Mouse (Mus musculus) frontal cortex, adult (tissue): Measurements from ENCODE around the gene Zdhhc7.

Source experiments
- ATAC-seq: cut with Nextera tagmentation; 2 replicates; pipeline ENCODE4 v1.9.2; 2017; ENCODE audit warnings: mild to moderate bottlenecking, moderate library complexity, mixed read lengths; ENCODE audit not compliant: low TSS enrichment

Gene Zdhhc7

DNA sequence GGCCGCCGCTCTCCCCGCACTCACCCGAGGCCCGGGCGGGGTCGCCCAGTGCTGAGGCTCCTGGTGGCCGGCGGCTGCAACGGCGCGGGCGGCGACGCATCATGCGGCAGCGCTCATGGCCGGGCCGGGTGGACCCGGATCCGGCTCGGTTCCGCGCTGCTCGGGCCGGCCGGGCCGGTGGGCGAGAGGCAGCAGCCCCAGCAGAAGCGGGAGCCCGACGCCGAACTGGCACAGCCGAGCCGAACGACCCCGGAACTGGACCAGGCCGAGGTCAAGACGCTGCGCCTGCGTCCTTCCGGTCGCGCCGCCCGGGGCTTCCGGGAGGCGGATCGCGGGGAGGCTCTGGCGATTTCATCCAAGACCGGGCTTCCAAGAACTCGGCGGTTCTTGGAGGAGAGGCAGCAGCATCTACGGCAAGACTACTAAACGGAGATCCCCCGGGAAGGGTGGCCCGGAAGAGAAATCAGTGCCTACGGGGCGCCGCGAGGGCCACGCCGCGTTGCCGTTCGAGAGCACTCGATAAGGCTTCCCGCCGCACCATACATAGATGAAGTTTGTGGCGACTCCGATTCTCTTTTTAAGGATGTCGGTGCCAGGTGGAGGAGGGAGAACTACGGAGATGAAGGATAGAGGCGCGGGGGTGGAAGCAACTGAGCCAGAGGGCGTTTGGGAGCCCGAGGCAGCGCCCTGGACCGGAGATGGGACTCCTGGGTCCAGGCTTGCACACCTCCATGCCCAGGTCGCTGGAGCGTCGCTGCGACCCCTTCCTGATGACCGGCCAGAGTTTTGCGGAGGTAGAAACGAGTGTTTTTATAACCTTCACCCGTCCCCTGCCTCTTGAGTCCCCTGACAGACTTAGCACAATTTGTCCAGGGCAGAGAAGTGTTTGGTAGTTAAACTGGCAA lies at the start of gene Zdhhc7:
Zdhhc7 (minus strand) TSS at position 415 of the 905 bp plus-strand sequence.
- ATAC-seq: peak; percentile 89

- ATAC-seq: no peak
Measured at GRCm38 (mm10) chr8:120150028-120150427, 48.7 kb upstream of the Zdhhc7 start.

DNA sequence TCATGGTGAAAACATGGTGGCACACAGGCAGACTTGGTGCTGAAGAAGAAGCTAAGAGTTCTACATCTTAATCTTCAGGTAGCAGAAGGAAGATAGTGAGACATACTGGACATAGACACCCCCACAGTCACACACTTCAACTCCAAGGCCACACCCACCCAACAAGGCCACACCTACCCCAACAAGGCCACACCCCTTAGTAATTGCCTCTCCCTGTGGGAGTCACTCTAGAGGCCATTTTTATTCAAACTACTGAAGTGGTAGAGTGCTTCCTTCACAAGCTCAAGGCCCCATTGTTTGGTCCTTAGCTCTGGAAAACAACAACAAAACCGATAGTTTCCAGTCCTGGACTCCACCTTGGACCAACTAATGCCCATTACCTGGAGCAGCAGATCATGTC lies 44.8 kb upstream of the Zdhhc7 start:
- no peak for ATAC-seq

GRCm38 (mm10) chr8:120144652-120145301 lies 43.5 kb upstream of the Zdhhc7 start:
- ATAC-seq: peak; percentile 66

DNA sequence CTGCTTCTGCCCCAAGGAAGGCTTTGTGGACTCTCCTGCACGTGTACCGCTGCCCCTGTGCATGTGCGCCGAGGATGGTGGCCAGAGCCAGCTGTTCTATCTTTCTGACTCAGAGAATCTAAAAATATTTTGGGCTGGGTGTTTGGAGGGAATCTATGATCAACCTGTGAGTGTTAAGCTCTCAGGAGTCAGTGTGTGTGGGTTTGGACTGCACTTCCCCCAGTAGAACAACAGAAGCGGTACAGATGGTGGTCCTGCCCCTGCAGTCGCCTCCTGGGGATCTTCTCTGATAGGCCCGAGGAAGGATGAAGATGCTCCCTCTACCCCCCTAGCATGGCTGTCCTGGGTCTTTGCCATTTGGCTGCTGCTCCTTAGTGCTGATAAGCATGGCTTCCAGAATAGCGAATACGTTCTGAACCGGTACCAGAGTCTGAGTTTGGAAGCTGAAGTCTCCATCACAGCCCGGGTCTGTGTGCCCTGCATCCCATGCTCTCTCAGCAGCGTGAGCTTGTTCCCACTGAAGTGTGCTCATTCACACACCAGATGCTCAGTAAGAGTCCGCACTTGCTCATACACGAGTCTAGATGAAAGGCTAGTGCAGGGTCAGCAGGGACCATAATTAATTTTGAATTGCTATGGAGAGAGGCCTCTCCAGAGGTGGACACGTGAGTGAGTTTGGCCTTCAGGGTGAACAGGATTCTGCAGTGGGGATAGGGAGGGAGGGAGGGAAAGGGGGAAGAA lies 42.8 kb upstream of the Zdhhc7 start:
- peak; percentile 57 for ATAC-seq

- ATAC-seq: no peak
Measured at GRCm38 (mm10) chr8:120140769-120141168, 39.5 kb upstream of the Zdhhc7 start.

- ATAC-seq: no peak
Measured at GRCm38 (mm10) chr8:120138958-120139357, 37.7 kb upstream of the Zdhhc7 start.

GRCm38 (mm10) chr8:120136618-120137017 lies 35.3 kb upstream of the Zdhhc7 start:
- peak; percentile 87 for ATAC-seq

- ATAC-seq: no peak
Measured at GRCm38 (mm10) chr8:120135687-120136086, 34.4 kb upstream of the Zdhhc7 start.

GRCm38 (mm10) chr8:120133169-120133568 lies 31.9 kb upstream of the Zdhhc7 start:
- no peak for ATAC-seq

DNA sequence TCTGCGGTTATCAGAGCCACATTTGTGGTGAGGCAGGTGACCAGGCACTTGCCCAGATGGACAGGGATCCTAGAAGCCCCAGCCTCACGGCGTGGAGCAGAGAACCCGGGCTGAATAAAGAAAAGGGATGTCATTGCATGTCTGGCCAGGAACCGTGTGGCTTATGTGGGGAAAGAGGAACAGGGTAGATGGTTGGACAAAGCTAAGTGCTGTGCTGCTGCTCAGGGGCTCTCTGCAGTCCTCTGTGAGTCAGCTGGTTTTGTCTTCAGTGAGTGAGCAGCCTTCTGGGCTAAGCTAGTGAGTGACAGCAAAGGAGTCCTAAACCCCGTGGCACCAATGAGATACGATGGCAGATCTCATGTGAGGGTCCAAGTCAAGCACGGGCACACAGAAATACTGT lies 29.9 kb upstream of the Zdhhc7 start:
- ATAC-seq: no peak

DNA sequence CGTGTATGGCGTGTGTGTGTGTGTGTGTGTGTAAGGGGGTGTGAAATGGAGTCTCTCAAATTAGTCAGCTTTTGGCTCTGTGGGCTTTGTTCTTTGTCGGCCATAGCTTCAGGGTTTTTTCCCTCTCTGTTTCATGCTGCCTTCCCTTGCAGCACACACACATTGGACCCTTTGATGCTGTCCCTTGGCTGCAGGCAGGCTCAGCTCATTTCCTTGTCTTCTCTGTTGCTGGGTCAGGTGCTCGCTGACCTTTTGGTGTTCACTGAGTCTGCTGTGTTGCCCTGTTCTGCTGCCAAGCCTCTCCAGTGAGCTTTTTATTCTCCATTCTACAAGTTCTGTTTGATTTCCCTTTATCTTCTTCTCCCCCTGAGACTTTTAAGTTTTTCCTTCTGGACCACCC lies 28.3 kb upstream of the Zdhhc7 start:
- ATAC-seq: no peak

DNA sequence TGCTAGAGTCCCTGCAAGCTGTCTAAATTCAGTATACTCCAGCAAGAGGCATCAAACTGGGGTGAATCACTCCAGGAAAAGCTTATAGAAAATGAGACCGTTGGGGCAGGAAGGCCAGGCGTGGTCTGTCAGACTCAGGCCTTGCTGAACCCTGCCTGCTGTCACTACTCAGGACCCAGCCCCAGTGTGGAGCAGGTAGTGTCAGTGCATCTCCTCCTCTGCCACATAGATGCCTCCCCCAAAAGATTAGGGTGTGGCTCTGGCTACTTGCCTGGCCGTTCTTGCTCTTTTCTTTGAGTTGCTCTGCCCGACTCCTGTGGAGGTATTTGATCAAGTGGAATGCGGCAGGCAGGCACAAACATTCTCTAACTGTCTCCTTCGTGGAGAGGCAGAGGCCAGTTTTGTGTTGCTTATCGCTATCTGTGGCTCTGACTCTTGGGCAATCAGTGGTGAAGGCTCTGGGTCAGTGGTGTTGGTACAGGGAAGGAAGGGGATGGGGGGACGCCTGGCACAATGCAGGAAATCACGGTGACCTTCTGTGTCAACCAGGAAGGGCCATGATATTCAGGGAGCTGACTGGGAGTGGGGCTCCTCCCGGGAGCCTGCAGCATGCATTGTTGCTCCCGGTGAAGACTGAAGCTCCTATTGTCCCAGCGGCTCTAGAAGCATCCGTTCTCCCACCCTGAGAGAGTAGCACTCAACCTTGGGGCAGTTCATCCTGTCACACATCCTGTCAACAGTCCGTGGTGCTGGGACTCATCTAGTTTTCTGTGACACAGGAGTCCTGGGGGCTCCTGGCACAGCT lies 25.3 kb upstream of the Zdhhc7 start:
- ATAC-seq: no peak

DNA sequence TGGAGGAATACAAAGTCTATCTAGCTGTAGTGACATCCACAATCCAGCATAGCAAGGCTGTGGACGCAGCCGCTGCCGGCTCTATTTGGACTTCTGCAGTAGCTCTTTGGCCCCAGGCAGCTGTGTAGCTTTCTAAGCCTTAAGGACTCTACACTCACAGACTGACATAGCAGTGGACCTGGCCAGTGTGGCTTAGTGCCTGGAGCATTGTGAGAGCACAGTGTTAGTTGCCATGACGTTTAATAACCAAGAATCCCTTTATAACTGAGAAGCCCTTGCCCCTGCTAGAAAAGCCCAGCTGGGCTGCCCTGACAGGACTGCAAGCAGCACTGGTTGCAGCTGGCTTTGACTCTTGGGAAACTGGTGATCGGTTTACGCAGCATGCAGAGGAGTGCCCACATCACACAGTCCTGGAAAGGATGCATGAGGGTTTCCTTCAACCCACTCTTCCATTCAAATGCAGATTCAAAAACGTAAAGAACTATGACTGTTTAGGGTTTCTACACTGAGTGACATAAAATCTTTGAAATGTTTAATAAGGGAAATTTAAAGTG lies 23.6 kb upstream of the Zdhhc7 start:
- ATAC-seq: 0 out of 2 replicates have a peak, but pooled peaks have one; percentile 17

DNA sequence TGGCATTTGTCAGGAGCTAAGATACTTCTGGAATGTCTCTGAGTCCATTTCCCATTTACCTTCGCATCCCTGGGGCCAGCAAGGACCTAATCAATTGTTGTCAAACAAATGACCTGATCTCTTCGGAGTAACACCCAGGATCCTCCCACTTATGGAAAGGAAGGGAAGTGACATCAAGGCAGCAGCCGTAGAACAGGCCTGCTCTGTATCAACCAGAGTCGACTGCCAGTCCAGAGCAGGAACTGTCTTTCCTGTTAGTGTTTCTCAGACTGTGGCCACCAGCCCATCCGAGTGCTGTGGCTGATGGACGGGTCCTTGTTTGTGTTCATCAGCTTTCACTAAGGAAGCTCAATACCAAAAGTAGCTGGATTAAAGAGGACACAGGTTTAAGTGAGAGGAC lies 23.0 kb upstream of the Zdhhc7 start:
- no peak for ATAC-seq

DNA sequence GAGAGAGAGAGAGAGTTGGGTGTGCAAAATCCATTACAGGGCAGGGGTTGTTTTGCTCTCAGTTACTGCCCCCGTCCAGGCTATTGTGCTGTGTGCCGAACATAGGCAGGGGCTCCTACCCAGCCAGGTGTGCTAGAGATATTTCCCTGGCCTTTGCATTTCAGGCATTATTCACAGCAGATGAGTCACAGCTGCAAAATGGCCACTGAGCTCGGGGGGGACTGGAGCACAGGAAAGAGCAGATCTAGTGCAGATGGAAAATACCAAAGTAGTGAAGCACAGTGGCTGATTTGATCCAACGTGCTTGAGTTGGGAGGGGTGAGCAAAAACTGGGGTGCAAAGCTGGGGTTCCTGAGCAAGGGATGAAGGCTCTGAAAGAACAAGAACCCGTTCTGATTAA lies 19.7 kb upstream of the Zdhhc7 start:
- no peak for ATAC-seq

- ATAC-seq: peak; percentile 10; the same call in 1 of the 2 replicates
Measured at GRCm38 (mm10) chr8:120119931-120120330, 18.6 kb upstream of the Zdhhc7 start.

DNA sequence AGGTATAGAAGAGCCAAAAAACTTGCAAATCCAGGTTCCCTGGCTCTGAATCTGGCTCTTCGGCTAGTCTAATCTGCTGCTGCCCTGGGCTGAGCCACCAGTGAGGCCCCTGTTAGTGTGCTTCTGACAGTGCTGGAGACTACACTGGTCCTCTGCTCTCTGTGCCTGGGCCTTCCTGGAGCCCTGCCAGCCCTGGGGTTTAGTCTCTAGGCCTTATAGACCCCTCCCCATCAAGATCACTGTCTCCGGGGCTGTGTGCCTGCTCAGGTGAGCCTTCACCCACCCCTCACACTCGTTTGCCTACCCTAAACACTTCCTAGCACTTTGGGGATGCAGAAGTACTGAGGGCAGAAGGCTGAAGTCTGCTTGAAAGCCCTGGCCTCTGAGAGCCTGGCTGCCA lies 18.1 kb upstream of the Zdhhc7 start:
- no peak for ATAC-seq

GRCm38 (mm10) chr8:120118847-120119246 lies 17.6 kb upstream of the Zdhhc7 start:
- peak; percentile 52 for ATAC-seq

DNA sequence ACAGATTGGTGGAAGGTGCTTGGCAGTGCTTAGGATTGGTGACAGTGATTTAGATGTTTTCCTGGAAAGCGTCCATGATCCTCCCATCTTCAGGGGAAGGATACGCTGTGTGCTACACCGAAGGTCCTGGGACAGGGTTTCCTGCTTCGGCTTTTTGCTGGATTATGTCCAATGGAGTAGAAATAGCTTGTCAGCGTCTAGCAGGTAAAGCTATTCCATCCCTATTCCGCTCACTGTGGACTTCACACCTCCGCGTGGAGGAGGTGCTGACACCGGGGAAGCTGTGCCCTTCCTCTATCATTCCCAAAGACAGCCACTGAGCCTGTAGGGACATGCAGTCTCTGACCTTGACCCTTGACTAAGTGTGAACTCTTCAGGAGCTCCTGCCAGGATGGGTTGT lies 16.9 kb upstream of the Zdhhc7 start:
- no peak for ATAC-seq

- ATAC-seq: no peak
Measured at GRCm38 (mm10) chr8:120116600-120116999, 15.3 kb upstream of the Zdhhc7 start.
